Mouse (Mus musculus): ENCODE measurements at regions not wholly inside any gene's neighbourhood (a gene's known extent, or its start where the extent isn't known, plus 50 kb on each side); places are given as distances from the start of the nearest gene placed in this dataset.

DNA sequence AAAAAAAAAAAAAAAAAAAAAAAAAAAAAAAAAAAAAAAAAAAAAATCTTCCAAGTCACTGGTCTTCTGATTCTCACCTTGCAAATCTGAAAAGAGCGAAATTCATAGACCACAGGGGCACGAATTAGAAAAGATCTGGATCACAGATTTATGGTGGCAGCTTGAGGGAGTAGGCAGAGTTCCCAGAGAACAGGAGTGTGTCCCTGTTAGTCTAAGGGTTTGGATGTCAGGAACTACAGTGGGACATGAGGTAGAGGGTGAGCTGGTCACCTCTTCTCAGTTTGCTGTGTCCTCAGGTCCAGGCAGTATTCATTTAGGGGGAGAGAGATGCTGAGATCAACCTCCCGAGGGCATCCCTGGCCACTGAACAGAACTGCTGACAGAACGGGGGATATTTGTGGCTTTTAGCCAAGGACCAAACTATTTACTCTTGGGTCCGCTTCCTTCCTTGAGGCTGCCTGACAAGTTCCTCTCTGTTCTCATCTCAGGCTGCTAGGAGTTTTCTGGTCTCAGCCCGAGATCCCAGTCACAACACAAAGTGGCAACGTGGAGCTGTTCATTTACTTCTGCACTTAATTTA, 277.2 kb downstream of the Cd83 start:
- TF ChIP-seq CTCF (conservative IDR thresholded peaks at IDR 0.05; ENCODE audit: low read length) (no peak), NANOG (IDR thresholded peaks at IDR 0.05; ENCODE audit: borderline replicate concordance, low read length) (no peak), POU5F1 (IDR thresholded peaks at IDR 0.05; ENCODE audit: borderline replicate concordance, low read length) (no peak)
- no peak overlapping the region for H3K4me3 ChIP-seq (replicated peaks; ENCODE audit: low read length)
- H3K9me3 ChIP-seq (ENCODE audit: low read length) = no peaks in the 10 kb centered on the region
- peaks cover 11% of the 10 kb centered on the region for H3K4me1 ChIP-seq (replicated peaks; ENCODE audit: low read depth, low read length)
- peaks cover 12% of the 10 kb centered on the region for H3K27me3 ChIP-seq (ENCODE audit: insufficient read depth, low read length)
- no peaks in the 10 kb centered on the region for H3K36me3 ChIP-seq (ENCODE audit: insufficient read depth, low read length)

DNA sequence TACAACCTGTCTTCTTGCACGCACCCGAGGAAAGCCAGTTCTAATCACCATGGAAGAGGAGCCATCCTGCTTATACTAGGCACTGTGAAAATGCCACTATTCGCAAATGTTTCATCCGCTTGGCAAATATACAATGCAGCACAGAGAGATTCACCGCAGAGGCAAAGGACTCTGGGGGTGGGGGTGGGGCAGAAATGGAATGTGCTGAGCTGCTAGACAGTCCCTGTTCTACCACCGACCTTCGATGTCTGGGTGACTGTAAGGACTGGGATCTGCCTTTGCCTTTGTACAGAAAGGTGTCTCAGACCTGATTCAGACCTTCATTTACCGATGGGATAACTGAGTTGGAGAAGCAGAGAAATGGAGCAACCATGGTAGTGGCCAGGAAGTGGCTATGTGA, 278.7 kb downstream of the Cd83 start:
- Histone ChIP-seq H3K4me1 (replicated peaks; ENCODE audit: low read depth, low read length) (peaks cover 11% of the 10 kb centered on the region), H3K9me3 (ENCODE audit: low read length) (no peaks in the 10 kb centered on the region), H3K4me3 (replicated peaks; ENCODE audit: low read length) (no peak overlapping the region), H3K27me3 (ENCODE audit: insufficient read depth, low read length) (peaks cover 12% of the 10 kb centered on the region), H3K36me3 (ENCODE audit: insufficient read depth, low read length) (no peaks in the 10 kb centered on the region)
- TF ChIP-seq POU5F1 (IDR thresholded peaks at IDR 0.05; ENCODE audit: borderline replicate concordance, low read length) (no peak), CTCF (conservative IDR thresholded peaks at IDR 0.05; ENCODE audit: low read length) (no peak), NANOG (IDR thresholded peaks at IDR 0.05; ENCODE audit: borderline replicate concordance, low read length) (no peak)

DNA sequence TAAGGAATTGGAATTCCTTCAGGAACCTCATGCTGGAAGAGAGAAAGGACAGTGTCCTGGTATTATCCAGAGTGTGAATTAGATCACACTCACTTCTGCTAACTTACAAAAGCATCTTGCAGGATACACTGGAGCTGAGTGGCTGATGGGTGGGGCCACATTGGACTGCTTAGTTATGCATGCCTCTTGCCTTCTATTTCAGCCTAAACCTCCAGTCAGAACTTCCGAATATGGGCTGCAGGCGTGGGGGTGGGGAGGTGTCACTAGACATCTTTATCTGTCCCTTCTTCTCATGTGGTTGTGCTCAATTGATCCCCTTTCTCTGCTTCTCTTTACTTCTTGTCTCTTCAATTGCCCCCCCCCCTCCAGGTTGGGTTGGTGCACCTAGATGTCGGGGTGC, 279.5 kb downstream of the Cd83 start:
- TF ChIP-seq CTCF (conservative IDR thresholded peaks at IDR 0.05; ENCODE audit: low read length) = no peak
- TF ChIP-seq NANOG (IDR thresholded peaks at IDR 0.05; ENCODE audit: borderline replicate concordance, low read length) = no peak
- no peak for TF ChIP-seq POU5F1 (IDR thresholded peaks at IDR 0.05; ENCODE audit: borderline replicate concordance, low read length)

DNA sequence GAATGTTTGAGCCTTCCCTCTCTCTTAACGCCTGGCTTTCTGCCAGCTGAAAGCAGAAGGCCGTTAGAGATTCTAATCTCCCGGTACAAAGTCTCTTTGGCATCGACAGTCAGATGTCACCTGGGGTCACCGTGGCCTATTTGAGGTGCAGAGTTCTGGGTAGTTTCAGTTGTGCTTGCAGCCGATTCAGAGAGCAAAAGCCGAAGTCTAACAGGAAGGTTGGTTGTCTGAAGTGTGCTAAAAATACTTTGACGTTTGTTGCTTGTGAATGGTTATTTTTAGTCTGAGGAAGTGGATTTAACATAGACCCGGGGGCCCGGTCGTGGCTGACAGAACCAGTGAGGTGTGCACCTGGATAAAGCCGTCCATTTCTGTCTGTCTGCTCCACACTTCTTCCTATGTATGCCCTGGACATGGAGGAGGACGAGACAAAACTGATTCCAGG, 281.2 kb downstream of the Cd83 start:
- TF ChIP-seq NANOG (IDR thresholded peaks at IDR 0.05; ENCODE audit: borderline replicate concordance, low read length) (no peak), CTCF (conservative IDR thresholded peaks at IDR 0.05; ENCODE audit: low read length) (no peak), POU5F1 (IDR thresholded peaks at IDR 0.05; ENCODE audit: borderline replicate concordance, low read length) (no peak)
- Histone ChIP-seq H3K36me3 (ENCODE audit: insufficient read depth, low read length) (no peaks in the 10 kb centered on the region), H3K4me3 (replicated peaks; ENCODE audit: low read length) (no peak overlapping the region), H3K9me3 (ENCODE audit: low read length) (no peaks in the 10 kb centered on the region), H3K4me1 (replicated peaks; ENCODE audit: low read depth, low read length) (peaks cover 11% of the 10 kb centered on the region), H3K27me3 (ENCODE audit: insufficient read depth, low read length) (peaks cover 17% of the 10 kb centered on the region)

More for the DNA sequence above, 279.5 kb downstream of the Cd83 start:
- Histone ChIP-seq H3K27me3 (ENCODE audit: insufficient read depth, low read length) (peaks cover 17% of the 10 kb centered on the region), H3K4me3 (replicated peaks; ENCODE audit: low read length) (no peak overlapping the region), H3K4me1 (replicated peaks; ENCODE audit: low read depth, low read length) (peaks cover 11% of the 10 kb centered on the region), H3K36me3 (ENCODE audit: insufficient read depth, low read length) (no peaks in the 10 kb centered on the region), H3K9me3 (ENCODE audit: low read length) (no peaks in the 10 kb centered on the region)

DNA sequence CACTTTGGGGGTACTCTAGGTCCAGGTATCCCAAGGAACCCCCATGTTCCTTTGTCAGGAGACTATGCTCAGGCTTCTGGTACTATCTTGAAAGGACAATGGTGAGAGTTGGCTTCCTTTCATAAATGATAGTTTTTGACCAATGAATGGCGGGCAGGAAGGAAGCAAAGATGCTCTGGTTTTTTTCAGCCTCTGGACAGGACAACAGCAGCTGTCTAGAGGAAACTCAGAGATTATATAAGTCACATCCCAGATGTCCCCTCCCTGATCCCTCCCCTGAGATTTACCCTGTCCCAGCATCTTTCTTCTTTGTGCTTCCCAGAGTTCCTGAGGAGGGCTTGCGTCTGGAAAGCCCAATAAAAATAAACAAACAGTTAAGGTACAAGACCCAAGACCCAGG, 282.7 kb downstream of the Cd83 start:
- TF ChIP-seq CTCF (conservative IDR thresholded peaks at IDR 0.05; ENCODE audit: low read length) = no peak
- TF ChIP-seq POU5F1 (IDR thresholded peaks at IDR 0.05; ENCODE audit: borderline replicate concordance, low read length) = no peak
- TF ChIP-seq NANOG (IDR thresholded peaks at IDR 0.05; ENCODE audit: borderline replicate concordance, low read length) = no peak
- peaks cover 14% of the 10 kb centered on the region for H3K27me3 ChIP-seq (ENCODE audit: insufficient read depth, low read length)
- H3K4me3 ChIP-seq (replicated peaks; ENCODE audit: low read length) = no peak overlapping the region
- no peaks in the 10 kb centered on the region for H3K9me3 ChIP-seq (ENCODE audit: low read length)
- H3K36me3 ChIP-seq (ENCODE audit: insufficient read depth, low read length) = no peaks in the 10 kb centered on the region
- H3K4me1 ChIP-seq (replicated peaks; ENCODE audit: low read depth, low read length) = peaks cover 11% of the 10 kb centered on the region

DNA sequence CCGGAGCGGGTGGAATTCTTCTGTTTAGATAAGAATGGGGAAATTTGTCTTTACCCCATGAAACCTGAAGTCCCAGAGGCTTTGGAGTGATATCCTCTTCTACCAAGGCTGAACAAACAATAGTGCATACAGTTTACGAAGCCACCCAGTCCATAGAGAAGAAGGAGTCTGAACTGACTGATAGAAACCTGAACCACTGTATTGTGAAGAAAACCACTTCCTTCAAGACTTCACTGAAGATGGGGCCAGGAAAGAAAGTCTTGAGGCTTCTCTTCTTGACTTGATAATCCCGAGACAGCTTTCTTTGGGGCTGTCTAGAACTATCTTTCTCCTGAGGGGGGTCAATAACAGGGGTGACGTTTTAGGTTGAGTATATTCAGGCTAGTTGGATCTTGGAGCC, 284.4 kb downstream of the Cd83 start:
- TF ChIP-seq POU5F1 (IDR thresholded peaks at IDR 0.05; ENCODE audit: borderline replicate concordance, low read length) (no peak), CTCF (conservative IDR thresholded peaks at IDR 0.05; ENCODE audit: low read length) (no peak), NANOG (IDR thresholded peaks at IDR 0.05; ENCODE audit: borderline replicate concordance, low read length) (no peak)
- no peaks in the 10 kb centered on the region for H3K36me3 ChIP-seq (ENCODE audit: insufficient read depth, low read length)
- peaks cover 11% of the 10 kb centered on the region for H3K27me3 ChIP-seq (ENCODE audit: insufficient read depth, low read length)
- H3K4me3 ChIP-seq (replicated peaks; ENCODE audit: low read length) = no peak overlapping the region
- H3K9me3 ChIP-seq (ENCODE audit: low read length) = no peaks in the 10 kb centered on the region
- H3K4me1 ChIP-seq (replicated peaks; ENCODE audit: low read depth, low read length) = peaks cover 4% of the 10 kb centered on the region

DNA sequence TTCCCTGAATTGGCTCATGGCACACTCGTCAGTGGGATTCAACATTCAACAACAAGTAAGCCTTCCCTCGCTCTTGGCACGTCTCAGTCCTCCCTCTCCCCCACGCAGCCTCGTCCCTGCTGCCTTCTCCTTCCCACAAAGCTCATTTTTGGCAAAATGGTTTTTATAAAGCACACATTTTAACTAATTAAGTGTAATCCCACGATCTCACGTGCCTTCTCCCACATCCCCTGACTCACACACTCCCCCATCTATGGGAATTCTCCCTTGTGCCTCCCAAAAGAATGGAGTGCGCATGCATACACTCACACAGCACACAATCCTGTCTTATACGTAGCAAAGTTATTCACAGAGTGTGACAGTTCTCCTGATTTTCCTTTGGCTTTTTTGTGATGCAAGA, 288.5 kb downstream of the Cd83 start:
- Histone ChIP-seq H3K4me1 (replicated peaks; ENCODE audit: low read depth, low read length) (no peaks in the 10 kb centered on the region), H3K36me3 (ENCODE audit: insufficient read depth, low read length) (no peaks in the 10 kb centered on the region)

DNA sequence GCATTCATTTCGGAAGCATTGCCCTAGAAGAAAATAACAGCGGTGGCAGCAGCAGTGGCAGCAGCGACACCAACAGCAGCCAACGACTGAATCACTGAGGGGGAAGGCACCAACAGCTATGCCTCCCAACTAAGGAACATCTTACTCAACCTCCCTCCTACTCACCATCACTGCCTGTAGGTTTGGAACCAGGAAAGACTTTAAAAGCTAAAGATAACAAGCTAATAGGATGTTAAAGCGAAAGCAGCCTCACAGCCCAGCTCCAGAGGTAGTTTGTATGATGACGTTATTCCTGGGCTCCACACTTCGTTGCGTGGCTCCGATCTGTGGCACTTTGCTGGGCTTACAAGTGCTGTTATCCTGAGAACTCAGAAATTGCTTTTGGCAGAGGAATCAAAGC, 289.6 kb downstream of the Cd83 start:
- Histone ChIP-seq H3K4me3 (replicated peaks; ENCODE audit: low read length) (no peak overlapping the region), H3K9me3 (ENCODE audit: low read length) (no peaks in the 10 kb centered on the region), H3K4me1 (replicated peaks; ENCODE audit: low read depth, low read length) (no peaks in the 10 kb centered on the region), H3K36me3 (ENCODE audit: insufficient read depth, low read length) (no peaks in the 10 kb centered on the region), H3K27me3 (ENCODE audit: insufficient read depth, low read length) (0 out of 2 replicates have a peak, but pooled peaks cover 9% of the 10 kb centered on the region)
- TF ChIP-seq POU5F1 (IDR thresholded peaks at IDR 0.05; ENCODE audit: borderline replicate concordance, low read length) (no peak), CTCF (conservative IDR thresholded peaks at IDR 0.05; ENCODE audit: low read length) (no peak), NANOG (IDR thresholded peaks at IDR 0.05; ENCODE audit: borderline replicate concordance, low read length) (no peak)

More for the DNA sequence above, 288.5 kb downstream of the Cd83 start:
- Histone ChIP-seq H3K27me3 (ENCODE audit: insufficient read depth, low read length) (peaks cover 14% of the 10 kb centered on the region), H3K9me3 (ENCODE audit: low read length) (no peaks in the 10 kb centered on the region), H3K4me3 (replicated peaks; ENCODE audit: low read length) (no peak overlapping the region)
- no peak for TF ChIP-seq CTCF (conservative IDR thresholded peaks at IDR 0.05; ENCODE audit: low read length)
- TF ChIP-seq POU5F1 (IDR thresholded peaks at IDR 0.05; ENCODE audit: borderline replicate concordance, low read length) = no peak
- TF ChIP-seq NANOG (IDR thresholded peaks at IDR 0.05; ENCODE audit: borderline replicate concordance, low read length) = no peak

DNA sequence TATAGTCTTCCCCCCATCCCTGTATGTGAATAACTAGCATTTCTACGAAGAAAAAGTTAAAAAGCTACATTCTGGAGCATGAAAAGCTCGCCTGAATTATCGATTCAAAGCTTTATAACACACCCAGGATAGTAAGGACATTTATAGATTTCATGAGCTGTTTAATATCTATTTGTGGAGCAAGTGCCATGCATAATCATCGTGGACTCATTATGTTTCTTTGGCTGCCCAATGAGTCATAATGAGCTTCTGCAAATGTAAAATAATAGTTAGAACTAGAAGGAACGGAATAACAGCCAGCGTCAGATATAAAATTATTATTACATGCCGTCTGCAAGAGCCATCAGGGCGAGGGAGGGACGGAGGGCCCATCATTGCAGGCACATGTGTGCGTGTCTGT, 292.4 kb downstream of the Cd83 start:
- Histone ChIP-seq H3K4me1 (replicated peaks; ENCODE audit: low read depth, low read length) (no peaks in the 10 kb centered on the region), H3K36me3 (ENCODE audit: insufficient read depth, low read length) (no peaks in the 10 kb centered on the region), H3K4me3 (replicated peaks; ENCODE audit: low read length) (no peak overlapping the region), H3K27me3 (ENCODE audit: insufficient read depth, low read length) (0 out of 2 replicates have a peak, but pooled peaks cover 9% of the 10 kb centered on the region), H3K9me3 (ENCODE audit: low read length) (no peaks in the 10 kb centered on the region)
- TF ChIP-seq CTCF (conservative IDR thresholded peaks at IDR 0.05; ENCODE audit: low read length) (no peak), NANOG (IDR thresholded peaks at IDR 0.05; ENCODE audit: borderline replicate concordance, low read length) (no peak), POU5F1 (IDR thresholded peaks at IDR 0.05; ENCODE audit: borderline replicate concordance, low read length) (no peak)

Data from E14TG2a.4 (cell line).